Mouse (Mus musculus) liver, embryonic 12.5 days (tissue): ENCODE data around the gene Synpo2. TPM values are rescaled to one million over a fixed set of nuclear protein-coding genes. Genes with fewer than 3 reads are reported as not detected.

Experiments used
- ATAC-seq: fragments of 200-750 bp; cut with Nextera tagmentation; 2 replicates; pipeline ENCODE4 v1.8.0; 2017; ENCODE audit warnings: moderate number of reproducible peaks, mild to moderate bottlenecking, moderate library complexity
- H3K27ac ChIP-seq: fragments of 300-500 bp; sonication (generic); 2 replicates; pipeline ENCODE4 v1.5.1; 2016; ENCODE audit warnings: mild to moderate bottlenecking
- H3K27me3 ChIP-seq: fragments of 300-500 bp; sonication (generic); replicated peaks from 2 replicates; pipeline ENCODE4 v1.6.1; 2016; ENCODE audit warnings: mild to moderate bottlenecking, moderate library complexity
- H3K36me3 ChIP-seq: fragments of 300-500 bp; sonication (generic); 2 replicates; pipeline ENCODE4 v1.6.1; 2016; ENCODE audit warnings: mild to moderate bottlenecking, moderate library complexity
- H3K4me1 ChIP-seq: fragments of 300-500 bp; sonication (generic); 2 replicates; pipeline ENCODE4 v1.6.1; 2016
- H3K4me2 ChIP-seq: fragments of 300-500 bp; sonication (generic); 2 replicates; pipeline ENCODE4 v1.6.1; 2016; ENCODE audit warnings: mild to moderate bottlenecking, moderate library complexity
- H3K4me3 ChIP-seq: fragments of 300-500 bp; sonication (generic); 2 replicates; pipeline ENCODE4 v1.5.1; 2016; ENCODE audit warnings: mild to moderate bottlenecking, moderate library complexity
- H3K9ac ChIP-seq: fragments of 300-500 bp; sonication (generic); 2 replicates; pipeline ENCODE4 v1.6.1; 2016; ENCODE audit warnings: mild to moderate bottlenecking, moderate library complexity
- H3K9me3 ChIP-seq: fragments of 300-500 bp; sonication (generic); replicated peaks from 2 replicates; pipeline ENCODE4 v1.6.1; 2016; ENCODE audit warnings: mild to moderate bottlenecking, moderate library complexity
- WGBS: fragments of 180-500 bp; shearing (Covaris S2); methylation state at CpG from one replicate; pipeline ENCODE4 v1.1.7; 2016; ENCODE audit not compliant: insufficient replicate concordance; 5-methylcytosine and 5-hydroxymethylcytosine counted together
- polyA plus RNA-seq: library from polyadenylated mRNA; unstranded; fragments of >200 nt; fragmentation: Nextera tagmentation; extraction: Ambion mirVana; gene quantifications from 2 replicates; pipeline ENCODE4 v1.2.1, GENCODE M21; 2016

Gene Synpo2
- polyA plus RNA-seq, 1 experiment from 2014 or later: 0.89 TPM

GRCm38 (mm10) chr3:123237446-123237845 is 1.5 kb upstream of the Synpo2 start:
- Histone ChIP-seq H3K9me3 (no peaks in the 10 kb centered on the region), H3K27me3 (peaks cover 26% of the 10 kb centered on the region), H3K36me3 (no peaks in the 10 kb centered on the region), H3K9ac (no peak overlapping the region), H3K4me2 (no peak overlapping the region), H3K27ac (no peak overlapping the region), H3K4me3 (no peak overlapping the region), H3K4me1 (no peaks in the 10 kb centered on the region)
- ATAC-seq: no peak

GRCm38 (mm10) chr3:123237039-123237438 is 1.1 kb upstream of the Synpo2 start:
- H3K9me3 ChIP-seq: no peaks in the 10 kb centered on the region
- no peak overlapping the region for H3K9ac ChIP-seq
- H3K4me1 ChIP-seq: no peaks in the 10 kb centered on the region
- H3K27me3 ChIP-seq: peaks cover 26% of the 10 kb centered on the region
- no peak overlapping the region for H3K4me2 ChIP-seq
- no peak for ATAC-seq
- H3K27ac ChIP-seq: no peak overlapping the region
- no peaks in the 10 kb centered on the region for H3K36me3 ChIP-seq
- H3K4me3 ChIP-seq: no peak overlapping the region
- WGBS: 34% methylated on average over 7 of the region's 7 CpGs

GRCm38 (mm10) chr3:123235495-123235894 is 454 bp downstream of the Synpo2 start:
- no peaks in the 10 kb centered on the region for H3K36me3 ChIP-seq
- H3K4me1 ChIP-seq: no peaks in the 10 kb centered on the region
- H3K9me3 ChIP-seq: no peaks in the 10 kb centered on the region
- no peak overlapping the region for H3K27ac ChIP-seq
- peak overlapping the region; percentile 38 for H3K4me3 ChIP-seq
- no peak for ATAC-seq
- peaks cover 26% of the 10 kb centered on the region for H3K27me3 ChIP-seq
- no peak overlapping the region for H3K9ac ChIP-seq
- WGBS: 28% methylated on average over 7 of the region's 7 CpGs
- H3K4me2 ChIP-seq: peak overlapping the region; percentile 60

- H3K9ac ChIP-seq: no peak overlapping the region
- H3K4me2 ChIP-seq: no peak overlapping the region
- H3K4me3 ChIP-seq: no peak overlapping the region
- WGBS: 41% methylated on average over 16 of the region's 16 CpGs
- H3K4me1 ChIP-seq: no peaks in the 10 kb centered on the region
- no peaks in the 10 kb centered on the region for H3K36me3 ChIP-seq
- no peak overlapping the region for H3K27ac ChIP-seq
- no peaks in the 10 kb centered on the region for H3K9me3 ChIP-seq
- peaks cover 26% of the 10 kb centered on the region for H3K27me3 ChIP-seq
- no peak for ATAC-seq
Observed at GRCm38 (mm10) chr3:123234191-123234836, 1.6 kb downstream of the Synpo2 start.

DNA sequence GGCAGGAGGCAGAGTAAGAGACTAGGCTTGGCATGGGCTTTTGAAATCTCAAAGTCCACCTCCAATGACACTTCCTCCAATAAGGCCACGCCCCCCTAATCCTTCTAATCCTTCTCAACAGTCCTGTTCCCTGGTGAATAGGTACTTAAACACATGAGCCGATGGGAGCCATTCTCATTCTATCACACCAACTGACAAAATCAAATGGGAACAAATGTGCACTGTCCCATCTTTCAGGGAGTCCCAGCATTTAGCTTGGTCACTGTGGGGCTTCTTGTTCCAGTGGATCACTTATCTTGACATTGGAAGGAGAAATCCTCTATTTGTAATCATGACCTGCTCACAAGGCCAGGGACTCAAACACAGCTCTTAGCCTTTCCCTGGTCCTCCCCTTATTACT is 4.3 kb downstream of the Synpo2 start:
- no peaks in the 10 kb centered on the region for H3K9me3 ChIP-seq
- peaks cover 14% of the 10 kb centered on the region for H3K27me3 ChIP-seq
- H3K4me1 ChIP-seq: no peaks in the 10 kb centered on the region
- no peaks in the 10 kb centered on the region for H3K36me3 ChIP-seq
- no peak overlapping the region for H3K9ac ChIP-seq
- no peak overlapping the region for H3K4me2 ChIP-seq
- H3K27ac ChIP-seq: no peak overlapping the region
- no peak overlapping the region for H3K4me3 ChIP-seq
- ATAC-seq: no peak
- WGBS: 67% methylated on average over 2 of the region's 2 CpGs

GRCm38 (mm10) chr3:123227276-123227675 is 8.7 kb downstream of the Synpo2 start:
- H3K27ac ChIP-seq: no peak overlapping the region
- no peaks in the 10 kb centered on the region for H3K4me1 ChIP-seq
- WGBS: 68% methylated on average over 3 of the region's 3 CpGs
- no peak overlapping the region for H3K9ac ChIP-seq
- H3K27me3 ChIP-seq: no peaks in the 10 kb centered on the region
- ATAC-seq: no peak
- H3K4me3 ChIP-seq: no peak overlapping the region
- no peak overlapping the region for H3K4me2 ChIP-seq
- no peaks in the 10 kb centered on the region for H3K36me3 ChIP-seq
- no peaks in the 10 kb centered on the region for H3K9me3 ChIP-seq

DNA sequence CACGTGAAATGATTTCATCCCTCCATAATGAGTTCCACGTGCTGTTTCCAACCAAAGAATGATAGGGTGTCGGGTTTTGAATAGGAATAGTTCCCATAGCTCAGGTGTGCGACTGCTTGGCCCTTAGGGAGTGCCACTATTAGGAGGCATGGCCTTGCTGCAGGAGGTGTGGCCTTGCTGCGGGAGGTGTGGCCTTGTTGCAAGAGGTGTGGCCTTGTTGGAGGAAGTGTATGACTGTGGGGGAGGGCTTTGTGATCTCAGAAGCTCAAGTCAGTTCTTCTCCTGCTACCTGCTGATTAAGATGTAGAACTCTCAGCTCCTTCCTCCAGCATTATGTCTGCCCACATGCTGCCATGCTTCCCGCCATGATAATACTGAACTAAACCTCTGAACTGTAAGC is 17.3 kb downstream of the Synpo2 start:
- WGBS: 38% methylated on average over 6 of the region's 6 CpGs
- no peak overlapping the region for H3K4me2 ChIP-seq
- H3K27ac ChIP-seq: no peak overlapping the region
- H3K9me3 ChIP-seq: no peaks in the 10 kb centered on the region
- H3K4me3 ChIP-seq: no peak overlapping the region
- ATAC-seq: peak; percentile 59
- H3K36me3 ChIP-seq: no peaks in the 10 kb centered on the region
- H3K9ac ChIP-seq: no peak overlapping the region
- H3K27me3 ChIP-seq: no peaks in the 10 kb centered on the region
- H3K4me1 ChIP-seq: no peaks in the 10 kb centered on the region

DNA sequence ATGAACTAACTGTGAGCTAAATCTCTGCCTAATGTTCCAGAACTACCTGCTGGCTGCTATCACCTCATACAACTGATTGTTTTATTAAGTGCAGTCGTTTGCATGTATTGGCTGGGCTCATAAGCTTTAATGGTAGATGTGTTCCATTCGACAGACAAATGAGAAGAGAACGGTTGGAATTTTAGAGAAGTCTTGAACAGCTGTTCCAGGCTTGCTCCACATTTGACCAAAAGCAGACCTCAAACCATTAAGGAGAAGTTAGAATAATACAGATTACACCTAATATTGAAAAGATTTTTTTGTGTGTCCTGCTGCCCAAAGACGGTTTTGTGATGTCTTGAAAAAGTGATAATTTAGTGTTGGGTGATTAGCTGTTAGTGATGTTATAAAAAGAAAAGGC is 27.1 kb downstream of the Synpo2 start:
- H3K36me3 ChIP-seq: no peaks in the 10 kb centered on the region
- no peak overlapping the region for H3K9ac ChIP-seq
- ATAC-seq: no peak
- WGBS: 55% methylated on average over 4 of the region's 4 CpGs
- no peaks in the 10 kb centered on the region for H3K4me1 ChIP-seq
- no peak overlapping the region for H3K27ac ChIP-seq
- H3K9me3 ChIP-seq: no peaks in the 10 kb centered on the region
- no peaks in the 10 kb centered on the region for H3K27me3 ChIP-seq
- H3K4me2 ChIP-seq: no peak overlapping the region
- no peak overlapping the region for H3K4me3 ChIP-seq

- H3K4me1 ChIP-seq: no peaks in the 10 kb centered on the region
- no peak overlapping the region for H3K9ac ChIP-seq
- H3K4me3 ChIP-seq: no peak overlapping the region
- H3K36me3 ChIP-seq: no peaks in the 10 kb centered on the region
- no peaks in the 10 kb centered on the region for H3K9me3 ChIP-seq
- H3K27me3 ChIP-seq: no peaks in the 10 kb centered on the region
- 41% methylated on average over 5 of the region's 5 CpGs for WGBS
- no peak for ATAC-seq
- no peak overlapping the region for H3K27ac ChIP-seq
- no peak overlapping the region for H3K4me2 ChIP-seq
Observed at GRCm38 (mm10) chr3:123207386-123207785, 28.6 kb downstream of the Synpo2 start.

GRCm38 (mm10) chr3:123205485-123205884 is 30.5 kb downstream of the Synpo2 start:
- no peaks in the 10 kb centered on the region for H3K9me3 ChIP-seq
- no peaks in the 10 kb centered on the region for H3K36me3 ChIP-seq
- H3K27ac ChIP-seq: no peak overlapping the region
- H3K9ac ChIP-seq: no peak overlapping the region
- no peaks in the 10 kb centered on the region for H3K27me3 ChIP-seq
- H3K4me2 ChIP-seq: no peak overlapping the region
- no peaks in the 10 kb centered on the region for H3K4me1 ChIP-seq
- H3K4me3 ChIP-seq: no peak overlapping the region
- 74% methylated on average over 7 of the region's 7 CpGs for WGBS
- no peak for ATAC-seq

- Histone ChIP-seq H3K36me3 (no peaks in the 10 kb centered on the region), H3K4me1 (no peaks in the 10 kb centered on the region), H3K9ac (no peak overlapping the region), H3K4me2 (no peak overlapping the region), H3K27ac (no peak overlapping the region), H3K4me3 (no peak overlapping the region), H3K9me3 (no peaks in the 10 kb centered on the region), H3K27me3 (no peaks in the 10 kb centered on the region)
- WGBS: 65% methylated on average over 6 of the region's 6 CpGs
- ATAC-seq: no peak
Observed at GRCm38 (mm10) chr3:123205065-123205464, 30.9 kb downstream of the Synpo2 start.

DNA sequence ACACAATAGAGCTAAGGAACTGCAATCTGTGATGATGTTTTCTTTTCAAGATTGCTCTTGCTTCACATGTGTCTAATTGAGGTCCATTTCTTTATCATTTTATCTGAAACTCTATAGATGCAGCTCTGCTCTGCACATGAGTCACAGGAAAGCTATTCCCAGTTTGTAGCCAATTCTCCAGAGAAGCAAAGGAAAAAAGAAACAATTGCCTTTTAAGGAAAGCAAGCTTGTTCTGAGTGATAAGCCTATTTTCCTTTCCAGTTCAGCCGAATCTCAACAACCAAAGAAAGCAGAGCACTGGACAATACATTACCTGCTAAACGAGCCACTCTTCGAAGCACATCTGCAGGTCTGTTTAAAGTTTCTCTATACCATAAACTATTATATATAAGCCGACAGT is 31.3 kb downstream of the Synpo2 start:
- H3K4me2 ChIP-seq: no peak overlapping the region
- no peak overlapping the region for H3K4me3 ChIP-seq
- 48% methylated on average over 4 of the region's 4 CpGs for WGBS
- H3K27ac ChIP-seq: no peak overlapping the region
- ATAC-seq: no peak
- no peaks in the 10 kb centered on the region for H3K9me3 ChIP-seq
- H3K36me3 ChIP-seq: no peaks in the 10 kb centered on the region
- H3K9ac ChIP-seq: no peak overlapping the region
- no peaks in the 10 kb centered on the region for H3K27me3 ChIP-seq
- H3K4me1 ChIP-seq: no peaks in the 10 kb centered on the region

DNA sequence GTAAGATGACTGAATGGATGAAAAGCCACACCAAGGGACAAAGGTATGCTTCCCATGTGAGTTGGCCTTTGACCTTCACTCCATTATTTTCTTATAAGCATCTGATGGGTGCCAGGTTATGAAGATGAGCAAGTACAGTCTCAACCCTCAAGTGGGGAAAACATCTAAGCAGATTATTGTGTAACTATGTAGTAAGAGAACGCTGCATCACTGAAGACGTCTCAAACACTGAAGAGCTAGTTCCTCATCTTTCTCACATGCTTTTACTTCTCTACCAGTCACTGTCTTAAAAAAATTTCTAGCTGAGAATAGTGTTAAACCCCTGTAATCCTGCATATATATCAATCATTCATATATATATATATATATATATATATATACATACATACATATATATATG is 34.2 kb downstream of the Synpo2 start:
- H3K27ac ChIP-seq: no peak overlapping the region
- H3K27me3 ChIP-seq: no peaks in the 10 kb centered on the region
- no peak overlapping the region for H3K9ac ChIP-seq
- no peaks in the 10 kb centered on the region for H3K4me1 ChIP-seq
- H3K4me2 ChIP-seq: no peak overlapping the region
- no peaks in the 10 kb centered on the region for H3K36me3 ChIP-seq
- no peak overlapping the region for H3K4me3 ChIP-seq
- H3K9me3 ChIP-seq: no peaks in the 10 kb centered on the region
- ATAC-seq: no peak
- 62% methylated on average over 2 of the region's 2 CpGs for WGBS
